Mouse (Mus musculus): Measurements from ENCODE around the gene Upk1a.

The Upk1a gene

GRCm38 (mm10) chr7:30602583-30602982, 10.1 kb downstream of the Upk1a start:
- DNase-seq (ENCODE audit: low read depth, low spot score): no peak

- DNase-seq (ENCODE audit: low read depth, low spot score): no peak
Observed at GRCm38 (mm10) chr7:30600651-30601050, 12.0 kb downstream of the Upk1a start.

GRCm38 (mm10) chr7:30599933-30600353, 12.7 kb downstream of the Upk1a start:
- DNase-seq (ENCODE audit: low read depth, low spot score): peak; percentile 82

- DNase-seq (ENCODE audit: low read depth, low spot score): no peak
Observed at GRCm38 (mm10) chr7:30598786-30599185, 13.9 kb downstream of the Upk1a start, which contains the start of gene Zbtb32. Zbtb32 (minus strand) TSS chr7:30598909.

- no peak for DNase-seq (ENCODE audit: low read depth, low spot score)
Observed at GRCm38 (mm10) chr7:30596811-30597210, 15.8 kb downstream of the Upk1a start.

GRCm38 (mm10) chr7:30596093-30596492, 16.6 kb downstream of the Upk1a start:
- DNase-seq (ENCODE audit: low read depth, low spot score): no peak

- no peak for DNase-seq (ENCODE audit: low read depth, low spot score)
Observed at GRCm38 (mm10) chr7:30594510-30595024, 18.1 kb downstream of the Upk1a start.

- DNase-seq (ENCODE audit: low read depth, low spot score): no peak
Observed at GRCm38 (mm10) chr7:30593579-30594509, 18.8 kb downstream of the Upk1a start.

GRCm38 (mm10) chr7:30592772-30593423, 19.7 kb downstream of the Upk1a start:
- DNase-seq (ENCODE audit: low read depth, low spot score): no peak

GRCm38 (mm10) chr7:30591605-30591951, 21.1 kb downstream of the Upk1a start:
- no peak for DNase-seq (ENCODE audit: low read depth, low spot score)

- DNase-seq (ENCODE audit: low read depth, low spot score): no peak
Observed at GRCm38 (mm10) chr7:30590927-30591604, 21.6 kb downstream of the Upk1a start.

- DNase-seq (ENCODE audit: low read depth, low spot score): peak; percentile 55
Observed at GRCm38 (mm10) chr7:30589435-30590301, 23.0 kb downstream of the Upk1a start.

GRCm38 (mm10) chr7:30588676-30589434, 23.8 kb downstream of the Upk1a start, which contains the start of gene Kmt2b:
Kmt2b (minus strand) TSS chr7:30588726.
- peak; percentile 97 for DNase-seq (ENCODE audit: low read depth, low spot score)

- DNase-seq (ENCODE audit: low read depth, low spot score): no peak
Observed at GRCm38 (mm10) chr7:30587842-30588667, 24.6 kb downstream of the Upk1a start.

- DNase-seq (ENCODE audit: low read depth, low spot score): no peak
Observed at GRCm38 (mm10) chr7:30586455-30587020, 26.1 kb downstream of the Upk1a start.

GRCm38 (mm10) chr7:30585170-30585569, 27.5 kb downstream of the Upk1a start:
- DNase-seq (ENCODE audit: low read depth, low spot score): no peak

- no peak for DNase-seq (ENCODE audit: low read depth, low spot score)
Observed at GRCm38 (mm10) chr7:30584339-30584738, 28.3 kb downstream of the Upk1a start.

- DNase-seq (ENCODE audit: low read depth, low spot score): no peak
Observed at GRCm38 (mm10) chr7:30581547-30581946, 31.1 kb downstream of the Upk1a start.

- DNase-seq (ENCODE audit: low read depth, low spot score): no peak
Observed at GRCm38 (mm10) chr7:30579950-30580349, 32.7 kb downstream of the Upk1a start.

Measured in skeletal muscle tissue, adult 2 months (tissue).